Mouse (Mus musculus): ENCODE results near the gene Gm9758. TPM values are rescaled to one million over a fixed set of nuclear protein-coding genes. Genes with fewer than 3 reads are reported as not detected.
"Not testable (repeated sequence)": the region's sequence is repeated elsewhere in the genome, so short reads cannot be mapped to it uniquely, and the experiment has no call there.

The Gm9758 gene
- polyA plus RNA-seq (2012; rRNA removed): not detected in 2 replicates

- WGBS: 60% methylated on average over 1 of the region's 1 CpGs
- DNase-seq; H3K27ac ChIP-seq (ENCODE audit: control insufficient read depth, insufficient read depth, low read length): not testable (repeated sequence)
Observed at GRCm38 (mm10) chr5:14914799-14915198, at the start of gene Gm9758. Gene Gm9758 (minus strand): TSS chr5:14914899.

DNA sequence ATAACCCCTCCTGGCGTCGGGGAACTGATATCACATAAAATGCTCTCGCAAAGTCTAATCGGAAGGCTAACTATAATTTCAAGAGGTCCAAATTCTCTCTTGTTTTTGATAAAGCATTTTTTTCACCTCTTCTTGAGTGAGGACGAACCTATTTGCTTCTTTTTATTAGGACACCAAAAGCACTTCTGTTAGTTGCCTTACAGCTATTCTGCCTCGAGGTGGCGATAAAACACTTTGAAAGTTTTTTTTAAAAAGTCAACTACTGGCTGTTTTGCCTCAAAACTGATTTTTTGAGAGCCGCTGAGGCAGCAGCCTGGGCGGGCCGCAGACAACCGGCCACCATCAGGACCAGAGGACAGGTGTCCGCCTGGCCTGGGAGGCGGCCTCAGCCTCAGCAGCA is 49.1 kb upstream of the Gm9758 start:
- not testable (repeated sequence) for H3K4me1 ChIP-seq (replicated peaks; ENCODE audit: control insufficient read depth, insufficient read depth, low read length); H3K27ac ChIP-seq (ENCODE audit: control insufficient read depth, insufficient read depth, low read length); H3K36me3 ChIP-seq (ENCODE audit: control insufficient read depth, insufficient read depth, low read length); H3K27me3 ChIP-seq (ENCODE audit: control insufficient read depth, insufficient read depth, low read length); H3K4me3 ChIP-seq (ENCODE audit: control insufficient read depth, insufficient read depth, low read length); DNase-seq
- WGBS: 82% methylated on average over 13 of the region's 13 CpGs

More at GRCm38 (mm10) chr5:14914799-14915198, at the start of gene Gm9758:
- not testable (repeated sequence) for H3K4me1 ChIP-seq (replicated peaks; ENCODE audit: control insufficient read depth, insufficient read depth, low read length); H3K4me3 ChIP-seq (ENCODE audit: control insufficient read depth, insufficient read depth, low read length); H3K36me3 ChIP-seq (ENCODE audit: control insufficient read depth, insufficient read depth, low read length); H3K27me3 ChIP-seq (ENCODE audit: control insufficient read depth, insufficient read depth, low read length)

- H3K36me3 ChIP-seq (ENCODE audit: control insufficient read depth, insufficient read depth, low read length); H3K27ac ChIP-seq (ENCODE audit: control insufficient read depth, insufficient read depth, low read length); H3K4me3 ChIP-seq (ENCODE audit: control insufficient read depth, insufficient read depth, low read length); H3K4me1 ChIP-seq (replicated peaks; ENCODE audit: control insufficient read depth, insufficient read depth, low read length); DNase-seq; H3K27me3 ChIP-seq (ENCODE audit: control insufficient read depth, insufficient read depth, low read length): not testable (repeated sequence)
- 82% methylated on average over 4 of the region's 4 CpGs for WGBS
Observed at GRCm38 (mm10) chr5:14961502-14961901, 46.8 kb upstream of the Gm9758 start.

DNA sequence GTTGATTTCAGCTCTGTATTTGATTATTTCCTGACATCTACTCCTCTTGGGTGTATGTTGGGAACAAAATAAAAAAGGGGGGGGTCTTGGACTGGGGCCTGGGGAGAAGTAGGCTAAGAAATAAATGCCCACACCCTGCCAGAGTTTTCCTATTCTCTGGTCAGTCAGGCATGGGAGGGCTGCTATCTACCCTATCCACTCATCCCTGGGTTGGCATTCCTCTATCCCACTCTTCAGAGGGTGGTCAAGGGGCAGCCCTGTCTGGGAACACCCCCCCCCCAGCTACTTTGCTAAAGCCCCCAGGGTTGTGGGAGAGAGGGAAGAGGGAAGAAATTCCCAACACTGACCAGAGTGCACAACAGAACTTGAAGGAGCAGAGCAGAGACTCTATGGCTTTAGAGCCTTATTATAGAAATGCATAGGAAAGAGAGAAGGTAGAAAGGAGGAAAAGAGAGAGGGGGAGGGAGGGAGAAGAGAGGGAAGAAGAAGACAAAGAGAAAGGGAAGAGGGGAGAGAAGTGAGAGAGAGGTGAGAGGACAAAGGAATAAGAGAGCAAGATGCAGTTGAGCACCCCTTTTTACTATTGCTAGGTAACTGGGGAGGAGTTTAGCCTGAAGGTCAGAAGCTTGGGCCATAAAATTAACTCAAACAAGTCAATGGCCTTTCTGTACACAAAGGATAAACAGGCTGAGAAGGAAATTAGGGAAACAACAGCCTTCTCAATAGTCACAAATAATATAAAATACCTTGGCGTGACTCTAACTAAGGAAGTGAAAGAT is 41.4 kb upstream of the Gm9758 start:
- WGBS: 93% methylated on average over 1 of the region's 1 CpGs
- H3K27ac ChIP-seq (ENCODE audit: control insufficient read depth, insufficient read depth, low read length); DNase-seq; H3K4me1 ChIP-seq (replicated peaks; ENCODE audit: control insufficient read depth, insufficient read depth, low read length); H3K27me3 ChIP-seq (ENCODE audit: control insufficient read depth, insufficient read depth, low read length); H3K4me3 ChIP-seq (ENCODE audit: control insufficient read depth, insufficient read depth, low read length); H3K36me3 ChIP-seq (ENCODE audit: control insufficient read depth, insufficient read depth, low read length): not testable (repeated sequence)

- not testable (repeated sequence) for H3K27ac ChIP-seq (ENCODE audit: control insufficient read depth, insufficient read depth, low read length); H3K27me3 ChIP-seq (ENCODE audit: control insufficient read depth, insufficient read depth, low read length); H3K4me1 ChIP-seq (replicated peaks; ENCODE audit: control insufficient read depth, insufficient read depth, low read length); DNase-seq; H3K4me3 ChIP-seq (ENCODE audit: control insufficient read depth, insufficient read depth, low read length); H3K36me3 ChIP-seq (ENCODE audit: control insufficient read depth, insufficient read depth, low read length)
Observed at GRCm38 (mm10) chr5:14953587-14953986, 38.9 kb upstream of the Gm9758 start.

GRCm38 (mm10) chr5:14952749-14953148 is 38.0 kb upstream of the Gm9758 start:
- 78% methylated on average over 3 of the region's 3 CpGs for WGBS
- DNase-seq; H3K36me3 ChIP-seq (ENCODE audit: control insufficient read depth, insufficient read depth, low read length); H3K27me3 ChIP-seq (ENCODE audit: control insufficient read depth, insufficient read depth, low read length); H3K27ac ChIP-seq (ENCODE audit: control insufficient read depth, insufficient read depth, low read length); H3K4me1 ChIP-seq (replicated peaks; ENCODE audit: control insufficient read depth, insufficient read depth, low read length); H3K4me3 ChIP-seq (ENCODE audit: control insufficient read depth, insufficient read depth, low read length): not testable (repeated sequence)

DNA sequence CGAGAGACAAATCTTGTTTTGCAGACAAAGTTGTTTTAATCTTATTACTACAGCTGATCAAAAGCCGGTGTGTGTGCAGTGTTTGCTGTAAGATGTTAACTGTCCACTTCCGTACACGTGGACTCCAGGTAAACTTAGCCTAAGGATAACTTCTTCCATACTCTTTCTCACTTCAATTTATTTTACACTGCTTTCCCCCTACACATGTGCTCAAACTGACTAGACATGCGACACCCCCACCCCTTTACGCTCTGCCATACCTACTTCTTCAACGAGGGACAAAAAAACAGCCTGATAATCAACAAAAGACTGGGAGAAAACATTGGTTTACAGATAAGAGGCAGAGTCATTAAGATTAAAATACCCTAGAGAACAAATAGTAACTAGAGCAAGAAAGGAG is 37.1 kb upstream of the Gm9758 start:
- not testable (repeated sequence) for H3K27me3 ChIP-seq (ENCODE audit: control insufficient read depth, insufficient read depth, low read length); H3K27ac ChIP-seq (ENCODE audit: control insufficient read depth, insufficient read depth, low read length); DNase-seq; H3K36me3 ChIP-seq (ENCODE audit: control insufficient read depth, insufficient read depth, low read length); H3K4me3 ChIP-seq (ENCODE audit: control insufficient read depth, insufficient read depth, low read length); H3K4me1 ChIP-seq (replicated peaks; ENCODE audit: control insufficient read depth, insufficient read depth, low read length)
- WGBS: 70% methylated on average over 7 of the region's 7 CpGs

DNA sequence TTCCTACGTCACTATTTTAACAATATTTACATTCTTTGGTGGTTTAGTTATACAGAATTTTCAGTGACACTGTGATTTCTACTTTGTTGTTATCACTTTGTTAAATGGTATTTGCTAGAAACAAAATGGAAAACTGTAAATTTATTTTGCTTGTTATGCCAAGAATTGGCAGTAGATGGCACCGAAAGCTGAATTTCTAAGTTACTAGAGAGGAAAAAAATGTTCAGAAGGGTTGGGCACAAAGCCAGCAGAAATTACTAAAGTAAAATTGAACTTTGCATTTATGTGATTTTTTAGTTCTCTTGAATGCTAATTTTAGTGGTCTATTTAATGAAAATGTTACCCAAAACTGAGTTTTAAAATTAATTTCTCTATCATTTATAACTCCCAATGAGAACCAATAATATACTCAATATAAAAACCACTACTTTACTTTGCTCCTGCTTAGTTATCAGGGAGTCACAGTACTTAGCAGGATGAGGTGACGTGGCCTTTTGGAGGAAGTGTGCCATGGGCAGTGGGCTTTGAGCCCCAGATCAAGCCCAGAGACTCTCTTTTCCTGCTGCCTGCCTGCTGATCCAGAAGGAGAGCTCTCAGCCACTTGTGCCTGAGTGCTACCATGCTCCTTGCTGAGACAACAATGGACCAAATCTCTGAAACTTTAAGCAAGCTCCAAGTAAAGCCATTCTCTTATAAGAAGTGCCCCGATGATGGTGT is 32.9 kb upstream of the Gm9758 start:
- not testable (repeated sequence) for DNase-seq; H3K4me1 ChIP-seq (replicated peaks; ENCODE audit: control insufficient read depth, insufficient read depth, low read length); H3K27ac ChIP-seq (ENCODE audit: control insufficient read depth, insufficient read depth, low read length); H3K27me3 ChIP-seq (ENCODE audit: control insufficient read depth, insufficient read depth, low read length); H3K36me3 ChIP-seq (ENCODE audit: control insufficient read depth, insufficient read depth, low read length); H3K4me3 ChIP-seq (ENCODE audit: control insufficient read depth, insufficient read depth, low read length)
- WGBS: 59% methylated on average over 4 of the region's 4 CpGs

GRCm38 (mm10) chr5:14945524-14945923 is 30.8 kb upstream of the Gm9758 start:
- H3K27me3 ChIP-seq (ENCODE audit: control insufficient read depth, insufficient read depth, low read length); H3K4me1 ChIP-seq (replicated peaks; ENCODE audit: control insufficient read depth, insufficient read depth, low read length); H3K36me3 ChIP-seq (ENCODE audit: control insufficient read depth, insufficient read depth, low read length); H3K27ac ChIP-seq (ENCODE audit: control insufficient read depth, insufficient read depth, low read length); DNase-seq; H3K4me3 ChIP-seq (ENCODE audit: control insufficient read depth, insufficient read depth, low read length): not testable (repeated sequence)
- 61% methylated on average over 4 of the region's 4 CpGs for WGBS

DNA sequence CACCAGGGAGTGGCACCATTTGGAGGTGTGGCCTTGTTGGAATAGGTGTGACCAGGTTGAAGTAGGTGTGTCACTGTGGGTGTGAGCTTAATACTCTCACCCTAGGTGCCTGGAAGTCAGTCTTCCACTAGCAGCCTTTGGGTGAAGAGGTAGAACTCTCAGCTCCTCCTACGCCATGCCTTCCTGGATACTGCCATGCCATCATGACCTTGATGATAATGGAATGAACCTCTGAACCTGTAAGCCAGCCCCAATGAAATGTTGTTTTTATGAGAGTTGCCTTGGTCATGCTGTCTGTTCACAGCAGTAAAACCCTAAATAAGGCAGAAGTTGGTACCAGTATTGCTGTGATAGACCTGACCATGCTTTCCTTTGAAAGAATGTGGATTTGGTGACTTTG is 26.3 kb upstream of the Gm9758 start:
- H3K27ac ChIP-seq (ENCODE audit: control insufficient read depth, insufficient read depth, low read length); DNase-seq; H3K27me3 ChIP-seq (ENCODE audit: control insufficient read depth, insufficient read depth, low read length); H3K4me3 ChIP-seq (ENCODE audit: control insufficient read depth, insufficient read depth, low read length); H3K36me3 ChIP-seq (ENCODE audit: control insufficient read depth, insufficient read depth, low read length); H3K4me1 ChIP-seq (replicated peaks; ENCODE audit: control insufficient read depth, insufficient read depth, low read length): not testable (repeated sequence)
- 97% methylated on average over 1 of the region's 1 CpGs for WGBS

DNA sequence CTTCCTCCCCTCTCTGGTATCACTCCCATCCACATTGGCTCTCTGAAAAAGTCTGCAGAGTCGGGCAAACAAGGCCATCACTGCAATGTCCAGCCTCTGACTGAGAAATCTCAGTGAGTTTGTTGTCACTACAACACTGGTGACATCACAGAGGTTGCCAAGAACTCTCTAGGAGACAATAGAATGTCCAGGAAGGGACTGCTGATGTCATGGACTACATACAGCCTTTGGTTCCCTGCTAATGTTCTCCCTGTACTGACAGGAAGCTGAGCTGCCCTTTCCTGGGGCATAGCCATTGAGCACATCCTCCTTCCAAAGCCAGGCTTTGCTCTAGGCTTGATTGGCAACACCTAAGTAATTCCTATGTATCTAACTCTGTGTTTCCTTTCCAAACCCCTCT is 23.6 kb upstream of the Gm9758 start, which contains the start of gene Speer4e:
Speer4e (minus strand) TSS at position 101 of the 400 bp plus-strand sequence.
- 68% methylated on average over 1 of the region's 1 CpGs for WGBS
- H3K27me3 ChIP-seq (ENCODE audit: control insufficient read depth, insufficient read depth, low read length); H3K4me3 ChIP-seq (ENCODE audit: control insufficient read depth, insufficient read depth, low read length); DNase-seq; H3K27ac ChIP-seq (ENCODE audit: control insufficient read depth, insufficient read depth, low read length); H3K36me3 ChIP-seq (ENCODE audit: control insufficient read depth, insufficient read depth, low read length); H3K4me1 ChIP-seq (replicated peaks; ENCODE audit: control insufficient read depth, insufficient read depth, low read length): not testable (repeated sequence)
